Mouse (Mus musculus) gastrocnemius, postnatal 25 days (tissue): ENCODE measurements around the gene Yy1. TPM values are rescaled to one million over a fixed set of nuclear protein-coding genes. Genes with fewer than 3 reads are reported as not detected.

Experiments used
- DNase-seq: peaks from one replicate; pipeline ENCODE4 v3.0.0; 2022
- long read RNA-seq, 2 experiments: library from polyadenylated mRNA; stranded (forward); transcript quantifications; one replicate each; pipeline ENCODE4 v2.0.0; 2021
- total RNA-seq, 2 experiments: library from RNA; stranded (reverse); gene quantifications; 1 replicate in 1 of 2; 2 replicates in 1 of 2; pipeline ENCODE4 v1.2.3; 2021

The Yy1 gene
- total RNA-seq = 10 to 100 TPM; 23.9 to 25.4 TPM
- long read RNA-seq, experiment 1, full-length matches to known transcripts = 3 of 11 reads
- long read RNA-seq, experiment 1, partial matches to known transcripts = 0 of 11 reads
- long read RNA-seq, experiment 1, other reads (novel, unspliced or antisense) = 8 of 11 reads
- long read RNA-seq, experiment 2, full-length matches to known transcripts = 2 of 6 reads
- long read RNA-seq, experiment 2, partial matches to known transcripts = 0 of 6 reads
- long read RNA-seq, experiment 2, other reads (novel, unspliced or antisense) = 4 of 6 reads

DNA sequence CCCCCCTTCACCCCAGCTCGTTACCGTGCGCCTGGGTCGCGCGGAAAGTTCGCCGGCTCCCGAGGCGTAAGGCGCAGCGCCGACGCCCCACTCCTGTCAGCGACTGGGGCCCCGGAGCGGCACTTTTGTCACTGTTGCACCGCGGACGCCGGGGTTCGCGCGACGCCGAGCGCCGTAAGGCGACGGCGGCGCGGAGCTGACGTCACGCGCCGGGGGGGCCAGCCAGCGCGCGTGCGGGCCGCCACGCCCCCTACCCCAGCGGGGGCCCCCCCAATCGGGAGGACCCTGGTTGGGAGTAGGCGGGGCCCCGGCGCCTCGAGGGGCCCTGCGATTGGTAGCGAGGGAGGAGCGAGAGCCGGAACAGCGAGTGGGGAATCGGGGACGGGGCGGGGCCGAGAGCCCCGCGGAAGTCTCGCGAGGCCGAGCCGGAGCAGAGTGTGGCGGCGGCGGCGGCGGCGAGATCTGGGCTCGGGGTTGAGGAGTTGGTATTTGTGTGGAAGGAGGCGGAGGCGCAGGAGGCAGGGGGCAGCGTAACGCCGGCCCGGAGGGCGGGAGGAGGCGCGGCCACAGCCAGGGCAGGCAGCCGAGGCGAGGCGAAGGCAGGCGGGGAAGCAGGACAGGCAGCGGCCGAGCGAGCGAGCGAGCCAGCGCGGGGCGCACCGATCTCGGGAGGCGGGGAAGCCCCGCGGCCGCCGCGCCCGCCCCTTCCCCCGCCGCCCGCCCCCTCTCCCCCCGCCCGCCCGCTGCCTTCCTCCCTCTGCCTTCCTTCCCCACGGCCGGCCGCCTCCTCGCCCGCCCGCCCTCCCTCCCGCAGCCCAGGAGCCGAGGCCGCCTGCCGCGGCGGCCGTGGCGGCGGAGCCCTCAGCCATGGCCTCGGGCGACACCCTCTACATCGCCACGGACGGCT is at the start of gene Yy1:
Gene Yy1, plus strand, starts transcription at position 428 of the 907 bp plus-strand sequence.
- peak; percentile 99 for DNase-seq

DNA sequence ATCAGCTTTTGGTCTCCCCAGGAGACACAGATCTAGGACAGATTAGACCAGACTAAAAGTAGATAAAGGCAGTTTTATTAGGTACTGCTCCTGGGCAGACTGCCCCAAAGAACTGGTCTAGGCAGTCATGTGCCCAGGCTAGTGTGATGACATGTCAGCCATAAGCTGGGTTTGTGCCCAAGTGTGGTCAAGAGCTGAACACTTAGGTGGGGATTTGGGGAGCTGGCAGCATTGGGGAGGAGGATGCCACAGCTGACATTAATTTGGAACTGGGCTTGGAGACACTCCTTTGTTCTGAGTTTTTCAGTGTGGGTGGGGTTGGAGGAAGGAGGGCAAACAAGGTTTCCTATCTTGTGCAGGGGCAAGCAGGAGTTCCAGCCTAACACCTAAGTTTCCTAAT is 46.8 kb upstream of the Yy1 start:
- no peak for DNase-seq

DNA sequence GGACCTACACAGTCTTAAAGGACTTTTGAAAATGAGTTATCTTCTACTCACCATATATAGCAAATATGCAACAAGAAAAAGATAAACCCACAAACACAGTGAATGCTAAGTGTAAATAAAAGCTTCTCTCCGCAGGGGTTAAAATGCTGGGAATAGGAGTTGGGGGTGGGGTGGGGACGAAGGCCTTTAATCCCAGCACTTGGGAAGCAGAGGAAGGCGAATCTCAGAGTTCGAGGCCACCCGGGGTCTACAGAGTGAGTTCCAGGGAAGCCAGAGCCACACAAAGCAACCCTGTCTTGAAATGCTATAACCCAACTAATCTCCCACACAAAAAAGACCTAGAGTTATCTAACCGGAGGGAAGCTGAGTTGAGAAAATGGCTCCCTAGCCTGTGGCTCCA is 43.8 kb upstream of the Yy1 start:
- DNase-seq = no peak

DNA sequence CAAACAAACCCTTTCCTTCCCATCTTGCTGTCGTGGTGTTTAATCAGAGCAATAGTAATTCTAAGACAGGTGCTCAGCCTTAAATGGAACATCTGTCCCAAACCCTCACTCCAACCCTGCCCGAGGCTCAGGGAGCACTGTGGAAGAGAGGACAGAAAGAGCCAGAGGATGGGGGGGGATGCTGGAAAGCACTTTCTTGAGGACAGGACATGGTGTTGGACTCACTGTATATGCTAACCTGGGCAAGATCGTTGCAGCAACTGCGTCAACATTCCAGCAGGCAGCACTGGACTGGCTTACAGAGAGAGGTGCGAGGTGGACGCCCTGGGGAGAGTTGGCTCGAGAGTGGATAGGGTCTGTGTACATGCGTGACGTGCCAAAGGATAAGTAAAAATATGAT is 43.3 kb upstream of the Yy1 start:
- no peak for DNase-seq

DNA sequence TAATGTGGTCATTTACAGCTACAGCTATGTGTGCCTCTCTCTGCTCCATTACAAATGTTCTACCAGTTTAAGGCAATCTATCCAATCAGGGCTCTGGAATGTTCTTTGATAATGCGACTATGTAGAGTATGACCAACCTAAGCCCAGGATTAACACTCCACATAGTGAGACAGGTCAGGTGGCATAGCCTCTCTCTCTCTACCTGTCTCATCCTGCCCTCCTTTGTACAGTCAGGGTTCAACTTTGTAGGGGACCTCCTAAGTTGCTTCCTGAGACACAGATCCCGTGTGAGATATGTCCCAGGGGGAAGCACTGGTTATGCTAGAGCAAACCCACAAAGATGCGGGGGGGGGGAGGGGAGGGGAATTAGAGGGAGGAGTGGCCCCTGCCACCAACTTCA is 42.5 kb upstream of the Yy1 start:
- DNase-seq = no peak

DNA sequence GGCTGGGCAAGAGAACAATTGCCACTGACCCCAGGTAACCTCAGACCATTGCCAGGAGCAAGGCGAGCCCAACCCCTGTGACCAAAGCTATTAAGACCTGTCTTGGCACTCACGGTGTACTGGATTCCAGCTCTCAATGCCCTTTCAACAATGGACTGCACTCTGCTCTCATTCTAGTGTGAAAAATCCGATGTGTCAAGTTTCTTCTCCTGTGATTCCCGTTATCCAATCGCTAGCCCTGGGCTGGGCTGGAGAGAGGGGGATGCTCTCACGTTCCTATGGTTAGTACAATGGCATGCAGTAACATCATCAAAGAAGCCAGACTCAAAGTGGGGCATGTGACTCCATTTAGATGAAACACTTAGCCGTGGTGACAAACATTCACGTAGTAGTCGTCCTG is 41.0 kb upstream of the Yy1 start:
- DNase-seq = no peak

DNA sequence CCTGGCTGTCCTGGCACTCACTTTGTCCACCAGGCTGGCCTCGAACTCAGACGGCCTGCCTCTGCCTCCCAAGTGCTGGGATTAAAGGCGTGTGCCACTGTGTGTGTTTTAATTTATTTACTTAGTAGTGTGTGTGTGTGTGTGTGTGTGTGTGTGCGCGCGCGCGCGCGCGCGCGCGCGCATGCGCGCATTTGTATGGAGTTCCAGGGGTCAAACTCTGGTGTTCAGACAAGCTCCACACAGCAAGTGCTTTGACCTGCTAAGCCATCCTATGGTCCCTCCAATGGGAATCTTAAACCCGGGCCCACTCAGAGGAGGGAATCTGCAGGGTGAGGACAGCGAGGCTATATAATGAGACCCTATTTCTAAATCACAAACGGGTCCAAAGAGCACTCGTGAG is 37.6 kb upstream of the Yy1 start:
- DNase-seq = no peak

DNA sequence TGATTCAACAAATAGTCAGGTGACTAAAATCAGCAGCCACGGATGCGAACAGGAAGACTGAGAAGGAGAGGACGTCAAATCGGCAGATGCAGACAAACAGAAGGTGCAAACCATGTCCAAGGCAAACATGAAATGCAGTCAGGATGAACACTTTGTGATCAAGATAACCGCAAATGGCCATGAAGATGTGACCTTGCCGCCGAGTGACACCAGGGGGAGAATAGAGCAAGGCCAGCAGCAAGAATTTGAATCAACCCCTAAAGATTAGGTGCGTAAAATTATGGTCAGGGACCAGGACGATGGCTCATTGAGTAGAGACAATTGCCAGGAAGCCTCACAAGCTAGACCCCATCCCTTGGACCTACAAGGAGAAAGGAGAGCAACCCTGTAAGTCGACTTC is 36.2 kb upstream of the Yy1 start:
- no peak for DNase-seq

DNA sequence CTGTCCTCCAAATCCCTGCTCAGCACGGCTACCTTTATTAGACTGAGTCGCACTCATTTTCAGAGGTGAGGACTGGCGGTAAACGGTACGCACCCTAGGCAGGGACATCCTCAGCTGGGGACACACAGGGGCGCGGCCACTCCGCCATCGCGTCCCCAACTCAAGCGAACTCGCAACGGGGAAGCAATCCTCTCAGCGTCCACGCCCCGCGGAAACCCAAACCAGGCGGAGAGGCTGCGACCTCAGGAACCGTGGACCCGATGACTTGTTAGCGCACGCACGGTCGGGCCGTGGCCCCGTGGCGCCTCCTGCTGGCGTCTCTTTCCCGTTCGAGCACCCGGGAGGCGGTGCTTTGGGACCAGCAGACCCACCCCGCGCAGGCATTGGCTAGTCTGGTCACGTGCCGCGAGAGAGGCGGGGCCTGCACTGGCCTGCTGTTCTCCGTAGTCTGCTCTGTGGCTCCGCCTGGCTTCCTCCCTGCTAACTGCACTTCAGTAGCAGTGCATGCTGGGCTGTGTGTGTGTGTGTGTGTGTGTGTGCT is 35.0 kb upstream of the Yy1 start:
- DNase-seq = peak; percentile 97

DNA sequence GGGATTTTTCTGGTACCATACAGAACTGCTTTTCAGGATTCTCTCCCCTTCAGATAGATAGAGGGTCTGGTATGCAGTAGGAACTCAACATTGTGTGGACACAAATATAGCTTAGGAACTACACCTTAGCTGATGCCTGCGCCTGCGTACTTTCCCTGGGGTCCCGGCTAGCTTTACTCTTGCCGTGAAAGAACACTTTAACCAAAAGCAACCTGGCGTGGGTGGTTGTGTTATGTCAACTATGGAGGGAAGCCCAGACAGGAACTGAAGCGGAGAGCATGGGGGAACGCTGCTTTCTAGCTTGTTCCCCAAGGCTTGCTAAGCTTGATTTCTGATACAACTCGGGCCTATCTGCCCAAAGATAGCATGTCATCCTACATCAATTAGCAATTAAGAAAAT is 34.5 kb upstream of the Yy1 start:
- no peak for DNase-seq

DNA sequence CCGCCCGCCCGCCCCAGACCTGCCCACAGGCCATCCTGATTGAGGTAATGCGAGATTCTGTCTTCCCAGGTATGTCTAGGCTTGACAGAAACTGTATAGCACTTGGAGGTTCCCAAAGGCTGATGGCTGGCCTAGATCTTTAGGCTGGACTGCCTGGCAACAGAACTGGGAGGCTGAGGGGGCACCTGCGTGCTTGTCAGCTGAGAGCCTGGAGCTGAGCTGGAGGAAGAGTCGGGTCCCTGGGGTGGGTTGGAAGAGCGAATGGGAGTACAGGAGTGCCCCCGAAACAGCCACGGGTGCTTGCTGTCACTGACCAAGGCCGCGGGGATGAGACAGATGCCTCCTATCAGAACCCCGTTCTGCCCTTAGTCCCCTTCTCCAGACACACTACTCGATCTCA is 34.1 kb upstream of the Yy1 start:
- no peak for DNase-seq

DNA sequence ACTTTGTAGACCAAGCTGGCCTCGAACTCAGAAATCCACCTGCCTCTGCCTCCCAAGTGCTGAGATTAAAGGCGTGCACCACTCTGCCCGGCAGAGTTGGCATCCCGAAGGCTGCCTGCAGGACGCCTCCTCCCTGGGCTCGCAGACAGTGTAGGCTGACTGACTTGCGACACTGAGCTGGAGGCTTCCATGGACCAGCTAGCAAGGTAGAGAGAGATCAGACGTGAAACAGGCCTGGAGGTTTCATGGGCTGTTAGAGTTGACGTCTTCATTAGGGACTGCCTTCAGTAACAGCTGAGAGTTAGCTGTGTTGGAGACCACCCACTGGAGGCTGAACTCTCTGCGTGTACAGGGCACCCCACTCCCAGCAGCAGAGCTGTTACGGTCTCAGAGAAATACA is 33.5 kb upstream of the Yy1 start:
- DNase-seq = no peak

DNA sequence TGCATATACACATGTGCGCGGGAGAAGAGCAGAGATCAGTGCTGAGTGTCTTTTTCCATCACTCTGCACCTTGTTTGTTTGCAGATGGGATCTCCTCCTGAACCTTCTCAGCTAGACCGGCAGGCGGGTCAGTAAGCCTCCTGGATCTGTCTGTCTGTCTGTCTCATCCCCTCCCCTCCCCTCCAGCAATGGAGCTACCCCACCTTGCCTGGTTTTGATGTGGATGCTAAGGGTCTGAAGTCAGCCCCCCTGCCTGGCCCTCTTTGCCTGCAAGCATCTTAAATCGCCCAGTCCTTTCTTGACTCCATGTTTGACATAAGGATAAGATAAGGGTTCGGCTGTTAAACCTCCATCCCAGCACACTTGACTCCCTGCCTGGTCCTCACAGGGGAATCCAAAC is 32.8 kb upstream of the Yy1 start:
- DNase-seq = no peak

DNA sequence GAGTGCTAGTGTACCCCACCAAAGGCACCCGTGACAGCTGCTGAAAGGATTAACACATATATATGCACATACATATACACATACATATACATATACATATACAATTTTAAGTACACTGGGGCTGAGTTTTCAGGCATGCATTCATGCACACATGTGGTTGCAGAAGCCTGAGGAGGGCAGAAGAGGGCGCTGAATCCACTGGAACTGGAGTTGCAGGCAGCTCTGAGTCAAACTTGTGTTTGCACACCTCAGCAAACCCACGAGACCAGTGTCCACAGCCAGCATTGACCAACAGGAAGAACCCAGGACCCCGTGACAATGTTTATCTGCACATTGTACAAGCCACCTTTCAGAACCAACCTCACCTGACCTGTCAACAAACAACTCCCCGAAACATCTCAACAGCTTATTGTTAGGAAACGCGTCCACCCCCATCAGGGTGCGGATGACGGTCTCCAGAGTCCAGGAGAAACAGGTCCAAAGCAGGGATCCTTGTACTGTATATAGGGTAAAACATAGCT is 32.2 kb upstream of the Yy1 start:
- no peak for DNase-seq

DNA sequence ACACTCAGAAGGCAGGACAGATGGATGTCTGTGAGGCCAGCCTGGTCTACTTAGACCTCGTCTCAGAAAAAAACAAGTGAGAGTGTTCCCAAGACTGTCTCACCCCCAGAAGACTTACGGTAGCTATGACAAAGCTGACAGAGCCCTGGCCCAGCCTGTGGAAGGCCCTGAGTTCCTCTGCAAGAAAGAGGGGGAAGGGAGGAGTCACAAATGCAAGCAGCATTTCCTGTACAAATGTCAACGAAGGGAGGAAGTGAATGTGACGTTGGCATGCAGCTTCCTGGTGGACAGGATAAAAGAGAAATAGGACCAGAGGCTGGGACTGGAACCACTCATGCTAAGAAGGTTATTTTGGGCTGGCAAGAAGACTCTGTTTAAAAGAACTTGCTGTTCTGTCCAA is 31.6 kb upstream of the Yy1 start:
- no peak for DNase-seq

DNA sequence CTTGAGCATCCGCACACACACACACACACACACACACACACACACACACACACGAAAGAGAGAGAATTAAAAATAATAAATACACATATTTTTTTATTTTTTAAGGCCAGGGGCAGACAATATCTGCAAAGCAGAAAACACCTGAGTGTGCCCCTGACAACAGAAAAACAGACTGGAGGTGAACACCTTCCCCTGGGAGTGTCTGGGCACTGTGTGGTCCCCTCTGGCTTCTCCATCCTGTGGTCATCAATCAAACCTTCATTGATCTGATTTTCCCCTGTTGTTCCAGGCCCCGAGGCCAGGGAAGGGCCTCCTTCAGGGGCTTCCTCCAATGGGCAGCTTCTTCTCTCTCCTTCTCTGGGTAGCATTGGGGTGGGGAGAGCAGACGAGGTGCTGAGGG is 31.1 kb upstream of the Yy1 start:
- DNase-seq = no peak

DNA sequence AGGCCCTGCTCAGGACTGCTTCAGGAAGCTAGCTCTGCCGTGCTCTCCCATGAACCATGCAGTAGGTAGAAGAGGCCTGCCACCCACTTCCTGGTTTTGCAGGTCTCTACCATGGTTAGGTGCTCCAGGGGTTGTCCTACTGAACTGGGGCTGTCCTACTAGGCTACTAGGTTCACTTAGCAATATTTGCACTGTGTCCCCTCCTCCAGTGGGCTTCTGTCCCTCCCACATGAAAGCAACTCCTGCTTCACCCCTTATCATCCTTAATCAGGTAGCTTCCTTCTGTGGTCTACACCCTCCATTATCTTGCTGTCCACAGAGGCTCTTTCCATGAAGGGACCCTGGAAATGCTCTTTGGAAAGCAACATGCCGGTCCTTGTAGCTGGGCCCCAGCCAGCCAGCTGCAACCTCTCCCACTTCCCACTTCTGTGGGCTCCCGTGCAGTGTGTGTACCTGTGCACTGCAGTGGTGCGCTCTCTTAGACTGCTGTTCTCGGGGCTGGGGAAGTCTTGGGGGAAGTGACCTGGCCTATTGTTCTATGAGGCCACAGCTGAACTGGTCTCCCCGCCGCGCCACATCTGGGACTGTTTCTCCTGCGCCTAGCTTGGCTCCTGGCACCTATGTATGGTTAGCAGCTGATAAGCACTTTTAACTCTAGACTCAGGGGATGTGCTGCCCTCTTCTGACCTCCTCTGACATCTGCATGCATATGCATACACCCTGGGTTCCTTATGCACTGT is 29.5 kb upstream of the Yy1 start:
- no peak for DNase-seq

DNA sequence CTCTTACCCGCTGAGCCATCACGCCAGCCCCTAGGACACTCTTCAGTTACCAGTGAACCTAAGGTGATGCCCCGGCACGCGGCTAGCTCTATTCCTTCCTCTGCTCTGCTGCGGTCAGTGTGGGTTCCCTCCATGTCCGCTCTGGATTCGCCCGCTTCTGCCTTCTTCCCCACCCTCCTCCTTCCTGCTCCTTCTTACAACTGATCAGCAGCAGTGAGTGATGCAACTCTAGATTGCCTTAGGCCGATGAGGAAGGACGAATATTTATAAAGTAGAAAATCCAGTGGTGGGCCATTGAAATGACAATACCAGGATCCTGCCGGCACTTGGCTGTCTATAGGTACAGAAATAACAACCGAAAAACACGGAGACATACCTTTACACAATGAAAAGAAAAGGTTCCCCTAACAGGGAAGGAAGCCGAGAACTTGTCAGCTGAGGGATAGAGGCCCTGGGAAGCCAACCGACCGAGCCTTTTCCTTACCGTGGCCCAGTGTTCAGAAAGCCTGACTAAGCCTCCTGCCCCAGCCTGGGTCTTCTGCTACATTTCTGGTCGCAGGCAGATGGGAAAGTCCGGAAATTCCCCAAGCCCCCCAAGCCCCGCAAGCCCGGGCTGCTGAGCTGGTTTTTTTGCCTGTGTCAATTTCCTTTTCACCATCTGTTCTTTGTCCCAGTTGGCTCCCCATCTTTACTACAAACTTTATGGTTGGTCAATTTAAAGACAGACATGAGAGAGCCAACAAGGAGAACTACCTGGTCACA is 27.7 kb upstream of the Yy1 start:
- no peak for DNase-seq

DNA sequence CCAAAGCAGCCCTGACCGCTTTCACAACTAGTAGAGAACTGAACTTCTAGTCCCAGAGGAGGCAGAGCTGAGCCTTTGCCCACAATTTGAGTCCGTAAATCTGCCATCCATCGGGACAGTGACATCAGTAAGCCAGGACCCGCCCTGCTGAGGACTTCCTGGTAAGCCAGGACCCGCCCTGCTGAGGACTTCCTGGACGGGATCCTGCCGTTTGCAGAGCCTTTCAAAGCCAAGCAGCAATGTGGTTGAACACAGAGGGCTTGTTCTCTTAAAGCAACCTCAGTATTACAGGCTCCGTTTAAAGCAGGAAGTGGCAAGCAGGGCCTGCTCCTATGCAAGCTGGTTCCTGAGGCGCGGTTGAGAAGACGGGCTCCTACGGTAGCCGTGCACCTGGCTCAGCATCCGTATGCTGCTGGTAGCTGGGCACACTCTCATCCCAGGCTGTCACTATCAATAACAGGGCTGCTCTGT is 27.0 kb upstream of the Yy1 start:
- peak; percentile 86 for DNase-seq

DNA sequence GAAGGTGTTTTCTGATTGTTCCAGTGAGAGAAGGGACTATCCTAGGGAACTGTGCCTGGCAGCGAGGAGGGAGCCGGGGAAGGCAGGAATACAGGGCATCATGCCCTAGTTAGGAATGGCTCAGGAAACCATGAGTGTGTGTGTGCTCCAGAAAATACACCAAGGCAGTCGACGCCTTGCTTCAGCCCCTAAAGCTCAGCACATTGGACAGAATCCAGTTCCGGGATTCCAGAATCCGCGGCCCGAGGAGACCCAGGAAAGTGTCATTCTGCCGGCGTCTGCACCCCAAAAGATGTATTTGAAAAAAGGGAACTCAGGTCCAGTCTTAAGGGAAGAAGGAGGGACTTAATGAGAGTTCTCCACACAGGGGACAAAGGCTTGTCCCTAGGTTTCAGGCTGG is 26.5 kb upstream of the Yy1 start:
- no peak for DNase-seq

DNA sequence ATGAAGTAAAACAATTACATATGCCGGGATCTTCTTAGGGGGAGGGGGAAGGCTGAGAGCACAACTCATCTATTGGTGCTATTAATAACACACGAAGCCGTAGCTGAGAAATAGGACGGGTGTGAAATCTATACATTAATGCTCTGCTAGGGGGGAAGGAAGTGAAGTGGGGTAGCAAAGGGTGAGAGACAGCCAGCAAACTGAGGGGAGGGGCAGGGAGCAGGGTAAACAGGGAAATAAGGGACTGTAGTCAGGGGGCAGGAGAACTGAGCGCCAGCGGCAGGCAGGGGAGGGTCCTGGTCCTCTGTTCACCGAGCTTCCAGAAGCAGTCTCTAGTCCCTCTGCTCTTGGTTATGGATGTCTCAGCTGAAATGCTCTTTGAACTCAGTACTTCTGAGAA is 25.9 kb upstream of the Yy1 start:
- DNase-seq = no peak
